Mouse (Mus musculus): Measurements from ENCODE around the gene Mrps6.

Gene Mrps6

GRCm38 (mm10) chr16:92057852-92058643, at the start of gene Mrps6, which contains the start of the genes Gm49711 and Slc5a3:
Gene Mrps6, plus strand, starts transcription at chr16:92058270.
Gene Gm49711, plus strand, starts transcription at chr16:92058316.
Gene Slc5a3, plus strand, starts transcription at chr16:92058322.
- DNase-seq (ENCODE audit: low read depth, low spot score): peak; percentile 61

- no peak for DNase-seq (ENCODE audit: low read depth, low spot score)
These were observed 48.5 kb upstream of the Mrps6 start for GRCm38 (mm10) chr16:92009586-92009985.

GRCm38 (mm10) chr16:92016792-92017191, 41.3 kb upstream of the Mrps6 start:
- DNase-seq (ENCODE audit: low read depth, low spot score): no peak

- no peak for DNase-seq (ENCODE audit: low read depth, low spot score)
These were observed 38.6 kb upstream of the Mrps6 start for GRCm38 (mm10) chr16:92019141-92020118.

- DNase-seq (ENCODE audit: low read depth, low spot score): no peak
These were observed 36.2 kb upstream of the Mrps6 start for GRCm38 (mm10) chr16:92021656-92022400.

- no peak for DNase-seq (ENCODE audit: low read depth, low spot score)
These were observed 35.4 kb upstream of the Mrps6 start for GRCm38 (mm10) chr16:92022494-92023283.

GRCm38 (mm10) chr16:92033286-92033685, 24.8 kb upstream of the Mrps6 start:
- DNase-seq (ENCODE audit: low read depth, low spot score): no peak

GRCm38 (mm10) chr16:92034676-92035075, 23.4 kb upstream of the Mrps6 start:
- DNase-seq (ENCODE audit: low read depth, low spot score): no peak

- DNase-seq (ENCODE audit: low read depth, low spot score): no peak
These were observed 21.4 kb upstream of the Mrps6 start for GRCm38 (mm10) chr16:92036701-92037100.

- DNase-seq (ENCODE audit: low read depth, low spot score): no peak
These were observed 20.0 kb upstream of the Mrps6 start for GRCm38 (mm10) chr16:92037891-92038607.

- DNase-seq (ENCODE audit: low read depth, low spot score): no peak
These were observed 18.6 kb upstream of the Mrps6 start for GRCm38 (mm10) chr16:92039421-92039820.

- no peak for DNase-seq (ENCODE audit: low read depth, low spot score)
These were observed 18.1 kb upstream of the Mrps6 start for GRCm38 (mm10) chr16:92039966-92040365.

GRCm38 (mm10) chr16:92051777-92052310, 6.2 kb upstream of the Mrps6 start:
- no peak for DNase-seq (ENCODE audit: low read depth, low spot score)

GRCm38 (mm10) chr16:92052569-92052968, 5.5 kb upstream of the Mrps6 start:
- DNase-seq (ENCODE audit: low read depth, low spot score): no peak

GRCm38 (mm10) chr16:92056711-92057110, 1.4 kb upstream of the Mrps6 start:
- no peak for DNase-seq (ENCODE audit: low read depth, low spot score)

GRCm38 (mm10) chr16:92057456-92057851, 616 bp upstream of the Mrps6 start:
- DNase-seq (ENCODE audit: low read depth, low spot score): no peak

GRCm38 (mm10) chr16:92058644-92059620, 862 bp downstream of the Mrps6 start:
- no peak for DNase-seq (ENCODE audit: low read depth, low spot score)

GRCm38 (mm10) chr16:92060213-92060612, 2.1 kb downstream of the Mrps6 start:
- no peak for DNase-seq (ENCODE audit: low read depth, low spot score)

GRCm38 (mm10) chr16:92061586-92061985, 3.5 kb downstream of the Mrps6 start:
- DNase-seq (ENCODE audit: low read depth, low spot score): no peak
